Mouse (Mus musculus): ENCODE results near the gene Zfp787.

DNA sequence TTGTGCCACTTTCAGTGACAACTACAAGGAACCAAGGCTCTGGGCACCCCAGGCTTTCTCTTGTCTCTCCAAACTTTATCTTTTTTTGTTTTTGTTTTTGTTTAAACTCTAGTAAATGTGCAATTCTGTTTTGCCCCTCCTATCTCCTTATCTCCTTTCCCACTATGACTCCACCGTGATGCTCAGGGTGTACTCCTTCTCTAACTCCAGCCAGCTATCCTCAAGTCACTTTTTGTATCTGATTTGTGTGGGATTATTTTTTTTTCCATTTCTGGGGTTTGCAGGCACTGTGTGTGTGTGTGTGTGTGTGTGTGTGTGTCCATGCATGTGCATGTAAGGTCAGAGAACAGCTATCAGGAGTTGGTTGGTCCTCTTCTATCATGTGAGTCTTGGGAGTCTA lies 1.7 kb upstream of the Zfp787 start:
- no peak for TF ChIP-seq CTCF (IDR thresholded peaks at IDR 0.05; ENCODE audit: low read depth)
- no peak for TF ChIP-seq EP300 (IDR thresholded peaks at IDR 0.05; ENCODE audit: low read depth)

All from liver, postnatal 0 days (tissue).